Mouse (Mus musculus) heart, adult 8-10 months (tissue): Measurements from ENCODE around the gene Chrna10. TPM values are rescaled to one million over a fixed set of nuclear protein-coding genes. Genes with fewer than 3 reads are reported as not detected.

ENCODE experiments used
- DNase-seq: peaks from one replicate; pipeline ENCODE4 v3.0.0; 2022; ENCODE audit warnings: low spot score
- total RNA-seq, 4 experiments: library from RNA; stranded (reverse); gene quantifications; 2 replicates each; pipeline ENCODE4 v1.2.4; 2022

The Chrna10 gene
- total RNA-seq, 4 experiments from 2014 or later = not detected

DNA sequence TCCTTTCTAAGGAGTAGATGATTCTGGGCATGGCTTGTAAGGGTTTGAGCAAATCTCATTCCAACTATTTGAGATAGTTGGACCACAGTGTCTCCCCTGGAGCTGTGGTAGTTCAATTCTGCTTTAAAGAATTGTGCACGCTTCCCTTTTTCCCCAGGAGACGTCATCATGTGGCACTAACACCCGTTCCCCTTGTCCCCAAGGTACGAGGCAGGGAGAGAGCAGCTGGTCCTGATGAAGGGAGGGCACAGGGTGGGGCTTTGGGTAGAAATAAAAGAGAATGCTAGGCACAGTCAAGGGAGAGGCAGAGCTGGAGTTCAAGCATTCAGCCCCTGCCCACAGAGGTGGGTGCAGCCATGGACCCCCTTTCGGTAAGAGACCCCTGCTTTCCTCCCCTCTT, 33.8 kb downstream of the Chrna10 start, which contains the start of gene Trpc2:
Trpc2 (plus strand) TSS at position 301 of the 400 bp plus-strand sequence.
- DNase-seq = no peak

DNA sequence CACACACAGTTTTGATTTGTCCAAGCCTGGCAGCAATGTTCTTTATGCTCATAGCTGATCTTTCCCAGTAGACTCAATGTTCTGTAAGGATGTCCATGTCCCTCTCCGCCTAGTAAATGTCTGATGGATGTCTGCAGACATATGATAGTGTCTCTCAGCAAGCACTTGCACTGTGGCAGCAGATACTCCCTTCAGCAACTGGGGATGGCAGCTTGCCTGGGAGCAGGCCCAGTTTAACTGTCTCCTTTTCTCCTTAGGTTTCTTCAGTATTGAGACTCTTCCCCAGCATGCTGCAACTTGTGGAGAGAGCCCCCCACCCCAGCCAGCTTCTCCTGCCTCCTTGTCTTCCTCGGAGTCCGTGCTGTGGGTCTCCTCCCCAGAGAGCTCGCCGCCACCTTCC, 34.8 kb downstream of the Chrna10 start:
- no peak for DNase-seq

DNA sequence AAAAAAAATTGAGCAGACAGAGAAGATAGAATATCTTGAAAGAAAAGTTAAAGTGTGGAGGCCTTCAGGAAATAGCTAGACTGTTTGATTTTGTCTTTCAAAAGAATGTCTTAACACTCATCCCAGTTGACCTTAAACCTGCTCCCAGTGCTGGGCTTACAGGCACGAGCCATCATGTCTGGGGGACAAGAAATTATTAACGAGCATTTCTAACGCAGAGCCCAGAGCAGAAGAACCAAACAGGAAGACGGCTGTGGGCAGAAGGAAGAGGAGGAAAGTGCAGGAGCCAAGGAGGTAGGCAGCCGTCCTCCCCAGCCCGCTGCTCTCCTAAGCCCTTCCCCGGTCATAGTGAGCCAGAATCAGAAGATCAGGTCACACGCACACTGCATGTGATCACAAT, 36.3 kb downstream of the Chrna10 start:
- DNase-seq = no peak

DNA sequence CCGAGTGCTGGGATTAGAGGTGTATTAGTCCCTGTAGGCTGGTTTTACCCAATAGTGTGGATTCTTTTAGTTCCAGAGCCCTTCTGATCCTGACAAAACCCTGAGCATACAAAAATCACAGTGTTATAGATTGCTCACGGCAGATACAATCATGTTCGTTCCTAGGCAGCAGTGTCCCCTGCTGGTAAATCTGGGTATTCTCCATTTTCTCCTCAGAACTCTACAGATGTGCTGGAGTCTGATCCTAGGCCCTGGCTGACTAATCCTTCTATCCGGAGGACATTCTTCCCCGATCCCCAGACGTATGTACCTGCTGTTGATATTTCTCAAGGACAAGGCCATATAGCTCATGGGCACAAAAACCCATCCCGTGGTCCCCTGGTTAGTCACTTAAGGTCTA, 38.1 kb downstream of the Chrna10 start:
- no peak for DNase-seq

DNA sequence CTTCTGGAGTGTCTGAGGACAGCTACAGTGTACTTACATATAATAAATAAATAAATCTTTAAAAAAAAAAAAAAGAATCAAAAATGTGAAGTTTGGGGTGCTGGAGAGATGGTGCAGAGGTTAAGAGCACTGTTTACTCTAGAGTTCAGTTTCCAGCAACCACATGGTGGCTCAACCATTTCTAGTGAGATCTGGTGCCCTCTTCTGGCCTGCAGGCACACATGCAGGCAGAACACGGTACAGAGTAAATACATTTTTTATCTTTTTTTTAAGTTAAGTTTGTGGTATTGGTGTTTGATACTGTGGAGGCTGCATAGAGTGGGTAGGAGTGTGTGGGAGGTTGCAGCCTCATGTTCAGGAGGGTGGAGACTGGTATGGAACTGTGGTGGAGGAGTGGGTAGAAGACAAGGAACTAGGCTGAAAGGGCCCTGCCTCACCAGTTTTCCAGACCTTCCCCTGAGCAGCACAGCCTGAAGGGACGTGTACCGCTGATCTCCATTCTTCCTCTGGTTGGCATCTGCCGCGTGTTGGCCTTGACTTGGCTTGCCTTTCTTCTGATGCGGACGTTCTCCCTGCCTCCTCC, 39.8 kb downstream of the Chrna10 start:
- DNase-seq = no peak

DNA sequence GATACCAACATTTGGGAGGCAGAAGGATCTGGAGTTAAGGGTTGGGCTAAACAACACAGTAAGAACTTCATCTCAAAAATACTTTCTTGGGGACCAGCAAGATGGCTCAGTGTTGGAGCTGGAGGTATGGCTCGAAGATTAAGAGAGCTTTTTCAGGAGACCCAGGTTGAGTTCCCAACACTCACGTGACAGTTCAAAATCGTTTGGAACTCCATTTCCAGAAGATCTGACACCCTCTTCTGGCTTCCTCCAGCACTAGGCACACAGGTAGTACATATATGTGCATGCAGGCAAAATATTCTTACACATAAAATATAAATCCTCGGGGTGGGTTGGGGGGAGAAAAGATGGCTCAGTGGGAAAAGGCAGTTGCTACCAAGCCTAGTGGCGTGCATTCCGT, 50.3 kb downstream of the Chrna10 start:
- no peak for DNase-seq

DNA sequence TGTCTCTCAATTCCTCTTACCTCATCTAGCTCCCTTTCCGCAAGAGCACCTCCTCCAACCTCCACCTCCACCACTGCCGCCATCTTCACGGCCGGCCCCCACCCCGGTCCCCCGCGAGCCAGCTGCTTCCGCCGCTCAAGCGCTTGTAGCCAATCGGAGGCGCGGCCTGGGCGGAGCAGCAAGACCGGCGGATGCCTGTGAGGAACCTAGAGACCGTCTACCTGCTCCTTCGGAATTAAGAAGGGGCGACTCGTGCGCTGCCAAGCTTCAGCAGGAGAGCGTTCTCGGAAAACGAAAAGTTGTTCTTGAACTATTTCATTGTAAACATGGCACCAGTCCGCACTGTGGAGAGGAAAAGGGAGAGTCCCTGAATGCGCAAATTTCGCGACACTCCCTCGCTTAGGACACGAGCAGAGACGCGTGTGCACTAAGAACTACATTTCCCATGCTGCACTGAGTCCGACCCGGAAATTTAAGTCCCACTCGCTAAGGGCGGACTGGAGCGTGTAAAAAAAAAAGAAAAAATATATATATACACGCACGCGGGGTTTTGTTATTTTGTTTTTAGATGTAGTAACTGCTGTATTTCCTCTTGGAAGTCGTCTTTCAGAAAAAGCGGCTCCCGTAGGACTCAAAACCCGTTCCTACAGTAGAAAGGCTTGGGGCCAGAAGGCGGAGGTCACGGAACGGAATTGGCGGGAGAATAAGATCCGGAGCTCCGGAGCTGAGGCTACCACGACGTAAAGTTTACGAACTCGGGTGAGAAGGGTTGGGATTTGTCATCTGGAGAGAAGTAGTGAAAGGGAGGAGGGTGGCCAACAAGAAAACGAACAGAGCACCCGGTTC, 51.4 kb downstream of the Chrna10 start, which contains the start of the genes Rnf121, Xndc1 and Xntrpc:
Rnf121 (minus strand) TSS at position 424 of the 846 bp plus-strand sequence.
Xndc1 (plus strand) TSS at position 466 of the 846 bp plus-strand sequence.
Xntrpc (plus strand) TSS at position 668 of the 846 bp plus-strand sequence.
- DNase-seq = peak; percentile 93

DNA sequence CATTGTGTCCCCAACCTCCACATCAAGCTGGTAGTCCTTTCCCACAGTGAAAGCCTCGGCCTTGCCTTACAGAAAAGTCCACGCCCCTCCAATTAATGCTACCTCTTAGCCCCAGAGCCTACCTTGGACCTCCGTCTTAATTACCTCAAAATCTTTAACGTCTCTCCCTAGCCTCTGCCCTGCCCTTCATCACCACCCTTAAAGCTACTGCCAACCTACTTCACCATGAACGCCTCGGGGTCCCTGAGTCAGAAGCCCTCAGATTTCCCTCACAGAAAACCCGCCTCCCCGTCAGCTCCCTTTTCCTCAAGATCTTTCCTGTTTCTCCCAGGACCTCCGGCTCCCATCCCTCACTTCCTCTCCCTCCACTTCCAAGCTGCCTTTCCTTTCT, 52.0 kb downstream of the Chrna10 start:
- no peak for DNase-seq

DNA sequence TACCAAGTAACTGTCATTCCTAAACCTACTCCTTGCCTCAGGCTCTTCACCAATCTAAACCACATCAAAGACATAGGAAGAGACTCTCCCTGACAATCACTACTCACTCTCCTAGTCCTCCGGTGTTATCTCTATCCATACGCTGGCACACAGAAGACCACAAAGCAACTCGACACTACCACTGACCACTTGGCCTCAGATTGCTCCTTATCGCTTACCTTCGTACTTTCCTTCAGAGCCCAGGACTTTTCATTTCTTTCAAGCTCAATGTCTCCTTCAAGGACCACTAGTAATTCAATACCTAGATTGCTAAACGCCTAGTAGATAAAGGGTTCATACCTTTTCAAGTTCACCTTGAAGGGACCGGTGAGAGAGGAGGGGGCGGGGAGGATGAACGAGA, 52.7 kb downstream of the Chrna10 start:
- DNase-seq = no peak

DNA sequence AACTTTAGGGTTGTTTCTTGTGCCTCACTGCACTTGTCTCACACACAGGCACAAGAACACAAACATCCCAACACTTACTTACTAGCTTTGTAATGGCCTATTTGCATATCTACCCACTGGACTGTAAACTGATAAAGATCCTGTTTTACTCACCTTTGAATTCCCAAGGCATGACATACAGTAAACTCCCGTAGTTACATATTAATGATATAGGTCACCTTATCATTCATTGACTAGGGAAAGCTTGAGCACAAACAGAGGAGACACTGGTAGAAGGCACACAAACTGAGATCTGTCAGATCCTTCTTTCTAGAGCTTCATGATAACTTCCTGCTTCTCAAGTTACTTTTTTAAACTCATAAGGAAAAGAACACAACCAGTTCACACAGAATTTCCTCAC, 54.4 kb downstream of the Chrna10 start:
- DNase-seq = no peak

DNA sequence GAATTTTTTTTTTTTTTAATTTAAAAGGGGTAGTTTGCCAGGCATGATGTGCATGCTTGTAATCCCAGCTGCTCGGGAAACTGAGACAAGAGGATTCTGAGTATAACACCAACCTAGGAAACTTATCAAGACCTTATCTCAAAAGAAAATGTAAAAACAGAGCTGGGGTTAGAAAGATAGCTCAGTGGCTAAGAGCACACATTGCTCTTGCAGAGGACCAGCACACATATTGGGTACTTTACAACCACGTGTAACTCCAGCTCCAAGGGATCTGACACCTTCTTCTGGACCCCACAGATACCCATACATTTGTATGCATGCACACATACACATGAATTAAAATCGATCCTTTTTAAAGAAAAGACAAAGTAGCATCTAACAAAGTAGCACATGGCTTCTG, 55.3 kb downstream of the Chrna10 start:
- no peak for DNase-seq

Other genes with a start within 250 kb of the Chrna10 start
- under 1 TPM in 1 of 4 experiments, not detected in 3; 0.44 TPM for gene Folr1, start 246.0 kb downstream of the Chrna10 start, total RNA-seq
- gene Lamtor1, start 210.9 kb downstream of the Chrna10 start, total RNA-seq = 100 to 1,000 TPM; 119 to 133 (median 122) TPM
- not detected for gene Tomt, start 210.5 kb downstream of the Chrna10 start, total RNA-seq
- gene Lrrc51, start 182.9 kb downstream of the Chrna10 start, total RNA-seq = 1 to 10 TPM; 4.3 to 6.2 (median 5.4) TPM
- gene Numa1, start 182.7 kb downstream of the Chrna10 start, total RNA-seq = 100 to 1,000 TPM in 2 of 4 experiments, 10 to 100 TPM in 2; 90.6 to 103 (median 98.5) TPM
- gene Il18bp, start 98.1 kb downstream of the Chrna10 start, total RNA-seq = 10 to 100 TPM in 2 of 4 experiments, 1 to 10 TPM in 2; 7.1 to 15.8 (median 9.8) TPM
- gene Rnf121, start 51.4 kb downstream of the Chrna10 start, total RNA-seq = 10 to 100 TPM; 19.4 to 25.8 (median 22.5) TPM
- gene Xndc1, start 51.3 kb downstream of the Chrna10 start, total RNA-seq = 1 to 10 TPM; 4.9 to 8.4 (median 6.2) TPM
- gene Xntrpc, start 51.1 kb downstream of the Chrna10 start, total RNA-seq = 1 to 10 TPM in 2 of 4 experiments, under 1 TPM in 2; 0.47 to 1.1 (median 0.82) TPM
- under 1 TPM in 2 of 4 experiments, not detected in 2; 0.11 to 0.87 TPM for gene Trpc2, start 33.7 kb downstream of the Chrna10 start, total RNA-seq
- gene Art1, start 15.1 kb downstream of the Chrna10 start, total RNA-seq = 100 to 1,000 TPM; 301 to 387 (median 344) TPM
- gene Art5, start 7.3 kb downstream of the Chrna10 start, total RNA-seq = 10 to 100 TPM; 15.4 to 33.2 (median 23.0) TPM
- 10 to 100 TPM; 31.6 to 34.8 (median 32.8) TPM for gene Nup98, start 93.3 kb upstream of the Chrna10 start, total RNA-seq
- 10 to 100 TPM; 62.6 to 83.1 (median 73.8) TPM for gene Pgap2, start 93.4 kb upstream of the Chrna10 start, total RNA-seq
- 10 to 100 TPM; 17.5 to 20.1 (median 19.2) TPM for gene Rhog, start 139.2 kb upstream of the Chrna10 start, total RNA-seq
- gene Stim1, start 151.0 kb upstream of the Chrna10 start, total RNA-seq = 10 to 100 TPM; 21.9 to 25.1 (median 24.0) TPM